Comparison of ENCODE assay signal across 23 mouse cellular contexts in the genomic region with DNA sequence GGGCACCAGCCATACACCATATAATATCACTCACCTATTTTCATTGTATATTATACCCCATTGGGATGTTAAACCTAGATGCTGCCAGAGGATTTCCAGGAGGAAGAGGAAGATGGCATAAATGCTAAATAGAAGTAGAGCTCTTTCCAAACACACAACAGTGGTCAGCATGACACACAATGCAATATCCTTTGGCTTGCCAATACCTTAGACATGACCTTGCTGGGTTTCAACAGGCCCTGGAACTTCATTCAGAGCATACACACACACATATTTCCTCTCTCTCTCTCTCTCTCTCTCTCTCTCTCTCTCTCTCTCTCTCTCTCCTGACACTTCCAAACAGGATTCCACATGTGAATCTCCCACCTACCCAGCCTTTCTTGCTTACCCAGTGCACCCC.
"Had no signal": no experiment of that assay in that cellular context is flagged by ENCODE, and none has a peak within 500 bp of the region (broad histone marks: within the 10 kb centered on the region; RNA-seq: fewer than 3 reads in every experiment).

No protein-coding gene starts in this region.

- H3K4me3 ChIP-seq: heart, embryonic 10.5 days; heart, embryonic 12.5 days; hindbrain, embryonic 13.5 days; hindbrain, embryonic 15.5 days; kidney, embryonic 15.5 days; left cerebral cortex, adult 2 months; limb, embryonic 10.5 days; limb, embryonic 12.5 days; liver, embryonic 13.5 days; liver, embryonic 15.5 days had no signal

- H3K4me1 ChIP-seq: heart, embryonic 10.5 days; heart, embryonic 12.5 days; hindbrain, embryonic 13.5 days; hindbrain, embryonic 15.5 days; kidney, embryonic 15.5 days; limb, embryonic 10.5 days; limb, embryonic 12.5 days; liver, embryonic 13.5 days; liver, embryonic 15.5 days had no signal

- H3K27ac ChIP-seq: heart, embryonic 10.5 days; hindbrain, embryonic 13.5 days; hindbrain, embryonic 15.5 days; hindbrain, postnatal 0 days; kidney, embryonic 15.5 days; kidney, postnatal 0 days; left cerebral cortex, adult 2 months; limb, embryonic 10.5 days; limb, embryonic 12.5 days; liver, embryonic 13.5 days; liver, embryonic 15.5 days had no signal

- DNase-seq: gastrocnemius, postnatal 10 days; gastrocnemius, postnatal 25 days; heart, adult 18-20 months; heart, postnatal 10 days; heart, postnatal 36 days; kidney, adult 11 months; kidney, adult 2 months; kidney, adult 9 months; kidney, postnatal 14 days; kidney, postnatal 36 days; liver; liver, embryonic 13.5 days had no signal
